In genomic region chr15:93372525-93373119, GRCm38 (mm10) we compare ENCODE assay signal across 8 mouse cellular contexts. TPM values are rescaled to one million over a fixed set of nuclear protein-coding genes. Genes with fewer than 3 reads are reported as not detected.
DNase-seq lines count a peak whose midpoint lies in the region; ATAC-seq and TF ChIP-seq lines count a peak whose summit lies in the region.
"Not testable (repeated sequence)": the region's sequence is repeated elsewhere in the genome, so short reads cannot be mapped to it uniquely, and the experiment has no call there.

No protein-coding gene starts in this region.

- H3K4me3 ChIP-seq in MEL (ENCODE audit: control insufficient read depth in 1 of 2, insufficient read depth in 1 of 2, low read depth in 2 of 2, low read length in 2 of 2); heart, embryonic 10.5 days; liver, embryonic 11.5 days (ENCODE audit: low read depth, low read length); liver, embryonic 13.5 days (replicated peaks); liver, embryonic 15.5 days (replicated peaks): not testable (repeated sequence)

- not testable (repeated sequence) for H3K36me3 ChIP-seq in MEL (ENCODE audit: control insufficient read depth in 1 of 2, insufficient read depth in 2 of 2, low read length in 2 of 2); heart, embryonic 10.5 days; liver, embryonic 11.5 days (ENCODE audit: control insufficient read depth, insufficient read depth, low read length); liver, embryonic 13.5 days; liver, embryonic 15.5 days (replicated peaks)

- H3K9ac ChIP-seq in MEL (ENCODE audit: control insufficient read depth, low read depth, low read length, poor library complexity, severe bottlenecking); liver, embryonic 11.5 days (ENCODE audit: low read depth, low read length); liver, embryonic 15.5 days: not testable (repeated sequence)
- peak overlapping the region; percentile 66 for H3K9ac ChIP-seq in liver, embryonic 13.5 days

- H3K4me1 ChIP-seq in MEL (ENCODE audit: control insufficient read depth in 1 of 2, insufficient read depth in 2 of 2, low read length in 2 of 2), result peaks cover 0 to 10% of the 10 kb centered on the region in 2 experiments; a peak in 2 of 4 replicates
- not testable (repeated sequence) for H3K4me1 ChIP-seq in heart, embryonic 10.5 days; liver, embryonic 11.5 days (replicated peaks; ENCODE audit: control insufficient read depth, insufficient read depth, low read length)
- peaks cover 39% of the 10 kb centered on the region for H3K4me1 ChIP-seq in liver, embryonic 13.5 days (replicated peaks)
- peaks cover 34% of the 10 kb centered on the region for H3K4me1 ChIP-seq in liver, embryonic 15.5 days (replicated peaks)

- H3K27me3 ChIP-seq in MEL (ENCODE audit: control insufficient read depth in 1 of 2, insufficient read depth in 2 of 2, low read length in 2 of 2); heart, embryonic 10.5 days (ENCODE audit: insufficient read depth, poor library complexity, severe bottlenecking); liver, embryonic 11.5 days (replicated peaks; ENCODE audit: control insufficient read depth, insufficient read depth, low read length); liver, embryonic 13.5 days; liver, embryonic 15.5 days: not testable (repeated sequence)

- not testable (repeated sequence) for H3K9me3 ChIP-seq in MEL (replicated peaks; ENCODE audit: insufficient read depth, low read length); heart, embryonic 10.5 days; liver, embryonic 11.5 days (ENCODE audit: control insufficient read depth, low read length); liver, embryonic 13.5 days (replicated peaks); liver, embryonic 15.5 days (replicated peaks)

- not testable (repeated sequence) for H3K4me2 ChIP-seq in liver, embryonic 11.5 days
- H3K4me2 ChIP-seq in liver, embryonic 13.5 days, result peak overlapping the region; percentile 47
- peak overlapping the region; percentile 43 for H3K4me2 ChIP-seq in liver, embryonic 15.5 days

- TF ChIP-seq POLR2A in MEL (IDR thresholded peaks at IDR 0.05; ENCODE audit: control insufficient read depth in 1 of 2, insufficient read depth in 1 of 2, low read depth in 1 of 2, low read length in 2 of 2, poor library complexity in 1 of 2), result not testable (repeated sequence)

- not testable (repeated sequence) for H3K79me2 ChIP-seq in MEL (ENCODE audit: control insufficient read depth, insufficient read depth, low read length, poor library complexity)

- peak; percentile 86 for ATAC-seq in erythroblast, adult 5-6 weeks (replicated peaks; ENCODE audit: low FRiP score, poor library complexity, severe bottlenecking)
- ATAC-seq in liver, embryonic 11.5 days (replicated peaks; ENCODE audit: low FRiP score), result not testable (repeated sequence)
- peak; percentile 90 for ATAC-seq in liver, embryonic 13.5 days (ENCODE audit: low read depth)
- peak; percentile 89 for ATAC-seq in liver, embryonic 15.5 days (ENCODE audit: insufficient read depth)
- ATAC-seq in megakaryocyte progenitor cell, adult 5-6 weeks (replicated peaks; ENCODE audit: poor library complexity), result 0 out of 2 replicates have a peak, but pooled peaks have one; percentile 26

- H3K27ac ChIP-seq in MEL (ENCODE audit: control insufficient read depth, low read depth, low read length); heart, embryonic 10.5 days: not testable (repeated sequence)
- peak overlapping the region; percentile 70 for H3K27ac ChIP-seq in liver, embryonic 11.5 days (ENCODE audit: low read depth, low read length)
- peak overlapping the region; percentile 95 for H3K27ac ChIP-seq in liver, embryonic 13.5 days
- peak overlapping the region; percentile 89 for H3K27ac ChIP-seq in liver, embryonic 15.5 days (replicated peaks)

- DNase-seq in MEL (ENCODE audit: low read depth, low spot score); liver, embryonic 11.5 days (ENCODE audit: low spot score): not testable (repeated sequence)
- peak; percentile 40 for DNase-seq in c-Kit-negative CD71-positive TER-119-positive erythroid progenitor cells, embryonic 14.5 days (ENCODE audit: low read depth, low spot score)
- DNase-seq in heart, embryonic 10.5 days (ENCODE audit: low spot score), result peak; percentile 75
- peak; percentile 50 for DNase-seq in liver, embryonic 13.5 days

- not testable (repeated sequence) for TF ChIP-seq RAD21 in MEL (IDR thresholded peaks at IDR 0.05; ENCODE audit: low read depth, low read length)

- not testable (repeated sequence) for TF ChIP-seq EP300 in MEL (IDR thresholded peaks at IDR 0.05; ENCODE audit: low read depth in 1 of 2, low read length in 2 of 2)

- TF ChIP-seq CTCF in MEL (IDR thresholded peaks at IDR 0.05 in 2 of 3, conservative IDR thresholded peaks at IDR 0.05 in 1 of 3; ENCODE audit: control insufficient read depth in 1 of 3, insufficient read depth in 1 of 3, low read depth in 2 of 3, low read length in 3 of 3, poor library complexity in 1 of 3, severe bottlenecking in 1 of 3), result not testable (repeated sequence)

TF ChIP-seq in MEL, 35 proteins besides CTCF, POLR2A, EP300 and RAD21:
- peak; percentile 25; the same call in 1 of the 2 replicates for TF ChIP-seq TAL1 (IDR thresholded peaks at IDR 0.05; ENCODE audit: low read length)

RNA-seq across cellular contexts. Expression of gene Zcrb1, which starts 25.5 kb away (rescaled TPM):
- 60.2 and 70.0 TPM in 2 replicates for total RNA-seq in MEL (2012; rRNA removed)
- 100 to 1,000 TPM in 1 of 2 experiments, not detected in 1; 149 TPM for polyA plus RNA-seq in MEL (2012; ENCODE audit: insufficient read depth in 1 of 2, insufficient read length in 2 of 2, low read depth in 1 of 2, low replicate concordance in 2 of 2, missing spikeins in 1 of 2)
- total RNA-seq in erythroblast, adult 5-6 weeks (2015; ENCODE audit: low replicate concordance), result 50.6 and 51.7 TPM in 2 replicates
- 31.6 and 59.4 TPM in 2 replicates for total RNA-seq in erythroblast, adult 5-6 weeks (2017; ENCODE audit: low replicate concordance)
- polyA plus RNA-seq in heart, embryonic 10.5 days (2016; fragmentation: Nextera tagmentation; extraction: Ambion mirVana), result 128 and 145 TPM in 2 replicates
- polyA plus RNA-seq in liver, embryonic 11.5 days (2014; fragmentation: Nextera tagmentation; extraction: Ambion mirVana), result 125 and 137 TPM in 2 replicates
- polyA plus RNA-seq in liver, embryonic 13.5 days (2015; fragmentation: Nextera tagmentation; extraction: Ambion mirVana), result 92.0 and 102 TPM in 2 replicates
- polyA plus RNA-seq in liver, embryonic 15.5 days (2015; fragmentation: Nextera tagmentation; extraction: Ambion mirVana), result 50.3 and 59.7 TPM in 2 replicates
- 118 and 134 TPM in 2 replicates for total RNA-seq in megakaryocyte progenitor cell, adult 5-6 weeks (2015)
- 88.5 and 98.3 TPM in 2 replicates for total RNA-seq in megakaryocyte progenitor cell, adult 5-6 weeks (2017)

RNA-seq across cellular contexts. Expression of gene Pphln1, which starts 25.5 kb away (rescaled TPM):
- total RNA-seq in MEL (2012; rRNA removed), result 44.8 and 50.1 TPM in 2 replicates
- 10 to 100 TPM; 43.4 to 63.0 TPM for polyA plus RNA-seq in MEL (2012; ENCODE audit: insufficient read depth in 1 of 2, insufficient read length in 2 of 2, low read depth in 1 of 2, low replicate concordance in 2 of 2, missing spikeins in 1 of 2)
- total RNA-seq in erythroblast, adult 5-6 weeks (2015; ENCODE audit: low replicate concordance), result 14.4 and 15.7 TPM in 2 replicates
- total RNA-seq in erythroblast, adult 5-6 weeks (2017; ENCODE audit: low replicate concordance), result 9.2 and 9.3 TPM in 2 replicates
- polyA plus RNA-seq in heart, embryonic 10.5 days (2016; fragmentation: Nextera tagmentation; extraction: Ambion mirVana), result 58.7 and 64.8 TPM in 2 replicates
- 51.3 and 52.7 TPM in 2 replicates for polyA plus RNA-seq in liver, embryonic 11.5 days (2014; fragmentation: Nextera tagmentation; extraction: Ambion mirVana)
- 23.2 and 27.9 TPM in 2 replicates for polyA plus RNA-seq in liver, embryonic 13.5 days (2015; fragmentation: Nextera tagmentation; extraction: Ambion mirVana)
- 14.3 and 14.6 TPM in 2 replicates for polyA plus RNA-seq in liver, embryonic 15.5 days (2015; fragmentation: Nextera tagmentation; extraction: Ambion mirVana)
- total RNA-seq in megakaryocyte progenitor cell, adult 5-6 weeks (2015), result 77.9 and 90.0 TPM in 2 replicates
- total RNA-seq in megakaryocyte progenitor cell, adult 5-6 weeks (2017), result 47.8 and 51.6 TPM in 2 replicates

RNA-seq across cellular contexts. Expression of gene Yaf2, which starts 35.9 kb away (rescaled TPM):
- total RNA-seq in MEL (2012; rRNA removed), result 37.7 and 39.7 TPM in 2 replicates
- polyA plus RNA-seq in MEL (2012; ENCODE audit: insufficient read depth in 1 of 2, insufficient read length in 2 of 2, low read depth in 1 of 2, low replicate concordance in 2 of 2, missing spikeins in 1 of 2), result 10 to 100 TPM in 1 of 2 experiments, not detected in 1; 50.7 TPM
- total RNA-seq in erythroblast, adult 5-6 weeks (2015; ENCODE audit: low replicate concordance), result 22.2 and 27.3 TPM in 2 replicates
- total RNA-seq in erythroblast, adult 5-6 weeks (2017; ENCODE audit: low replicate concordance), result 7.4 and 11.7 TPM in 2 replicates
- 116 and 127 TPM in 2 replicates for polyA plus RNA-seq in heart, embryonic 10.5 days (2016; fragmentation: Nextera tagmentation; extraction: Ambion mirVana)
- polyA plus RNA-seq in liver, embryonic 11.5 days (2014; fragmentation: Nextera tagmentation; extraction: Ambion mirVana), result 75.1 and 78.7 TPM in 2 replicates
- polyA plus RNA-seq in liver, embryonic 13.5 days (2015; fragmentation: Nextera tagmentation; extraction: Ambion mirVana), result 35.0 and 36.7 TPM in 2 replicates
- 25.9 and 26.5 TPM in 2 replicates for polyA plus RNA-seq in liver, embryonic 15.5 days (2015; fragmentation: Nextera tagmentation; extraction: Ambion mirVana)
- total RNA-seq in megakaryocyte progenitor cell, adult 5-6 weeks (2015), result 50.3 and 63.2 TPM in 2 replicates
- 25.0 and 30.3 TPM in 2 replicates for total RNA-seq in megakaryocyte progenitor cell, adult 5-6 weeks (2017)
